Mouse (Mus musculus) hematopoietic multipotent progenitor cell, adult 10-12 weeks (in vitro differentiated cells): ENCODE data around the gene Zbtb2. TPM values are rescaled to one million over a fixed set of nuclear protein-coding genes. Genes with fewer than 3 reads are reported as not detected.

Experiments
- polyA plus RNA-seq: library from polyadenylated mRNA; stranded (reverse); fragments of >175 nt; gene quantifications from 2 replicates; pipeline ENCODE4 v1.2.3, GENCODE M21; 2012; ENCODE audit warnings: low replicate concordance

The Zbtb2 gene
- 10.2 and 12.0 TPM in 2 replicates for polyA plus RNA-seq

GRCm38 (mm10) chr10:4387701-4388383, at the start of gene Zbtb2:
TSS of gene Zbtb2 (minus strand) at chr10:4388108.

GRCm38 (mm10) chr10:4432123-4432931, 44.4 kb upstream of the Zbtb2 start, which contains the start of the genes Rmnd1 and Armt1:
TSS of gene Rmnd1 (minus strand) at chr10:4432388.
TSS of gene Armt1 (plus strand) at chr10:4432467.

Other genes with a start within 250 kb of the Zbtb2 start
- 2.4 and 6.8 TPM in 2 replicates for gene Akap12, start 121.7 kb downstream of the Zbtb2 start, polyA plus RNA-seq
- 2.7 and 19.0 TPM in 2 replicates for gene Rmnd1, start 44.3 kb upstream of the Zbtb2 start, polyA plus RNA-seq
- gene Armt1, start 44.4 kb upstream of the Zbtb2 start, polyA plus RNA-seq = 2.1 and 9.4 TPM in 2 replicates
- gene Ccdc170, start 94.4 kb upstream of the Zbtb2 start, polyA plus RNA-seq = not detected in 2 replicates
- gene Esr1, start 223.5 kb upstream of the Zbtb2 start, polyA plus RNA-seq = 4.8 and 7.0 TPM in 2 replicates